Mouse (Mus musculus) small intestine, adult 2 months (tissue): ENCODE measurements around the gene Fbn1. TPM values are rescaled to one million over a fixed set of nuclear protein-coding genes. Genes with fewer than 3 reads are reported as not detected.

Source experiments
- H3K27ac ChIP-seq: fragments of 200-500 bp; 2 replicates; pipeline ENCODE4 v1.5.1; 2012; ENCODE audit warnings: low read depth, low read length, control low read depth, inconsistent platforms; ENCODE audit not compliant: insufficient read depth
- H3K27me3 ChIP-seq: fragments of 200-500 bp; 2 replicates; pipeline ENCODE4 v1.6.1; 2012; ENCODE audit warnings: mild to moderate bottlenecking, moderate library complexity, low read length, inconsistent platforms; ENCODE audit not compliant: control insufficient read depth, insufficient read depth
- H3K36me3 ChIP-seq: fragments of 200-500 bp; 2 replicates; pipeline ENCODE4 v1.6.1; 2012; ENCODE audit warnings: mild to moderate bottlenecking, low read length, control low read depth, inconsistent platforms; ENCODE audit not compliant: control insufficient read depth, insufficient read depth
- H3K4me1 ChIP-seq: fragments of 200-500 bp; 2 replicates; pipeline ENCODE4 v1.6.1; 2012; ENCODE audit warnings: low read length, inconsistent platforms, mixed read lengths; ENCODE audit not compliant: control insufficient read depth, insufficient read depth, insufficient read length
- H3K4me3 ChIP-seq: fragments of 200-500 bp; 2 replicates; pipeline ENCODE4 v1.5.1; 2012; ENCODE audit warnings: low read depth, mild to moderate bottlenecking, control low read depth, inconsistent platforms, low read length, moderate library complexity
- CTCF ChIP-seq: fragments of 200-500 bp; IDR thresholded peaks from 2 replicates; pipeline ENCODE4 v1.5.1; 2012; ENCODE audit warnings: low read depth, mild to moderate bottlenecking, control low read depth, inconsistent platforms, low read length, moderate library complexity, mixed read lengths; ENCODE audit not compliant: insufficient replicate concordance, insufficient read length; ENCODE audit errors: extremely low read depth
- POLR2A ChIP-seq: fragments of 200-500 bp; IDR thresholded peaks from 2 replicates; pipeline ENCODE4 v1.6.1; 2012; ENCODE audit warnings: low read depth, mild to moderate bottlenecking, control low read depth, inconsistent platforms, low read length, moderate library complexity
- WGBS: fragments of 180-500 bp; shearing (Covaris S2); methylation state at CpG from one replicate; pipeline ENCODE4 v1.1.7; 2018; 5-methylcytosine and 5-hydroxymethylcytosine counted together
- polyA plus RNA-seq: library from polyadenylated mRNA; depleted of rRNA; stranded (reverse); fragments of >200 nt; gene quantifications from 2 replicates; pipeline ENCODE4 v1.2.3, GENCODE M21; 2012

The Fbn1 gene
- polyA plus RNA-seq, 1 experiment = 5.1 TPM

- TF ChIP-seq POLR2A (no peak), CTCF (no peak)
- Histone ChIP-seq H3K4me1 (peaks cover 4% of the 10 kb centered on the region; the same call in 1 of the 2 replicates), H3K4me3 (no peak overlapping the region), H3K36me3 (no peaks in the 10 kb centered on the region), H3K27ac (no peak overlapping the region), H3K27me3 (no peaks in the 10 kb centered on the region)
- 78% methylated on average over 9 of the region's 9 CpGs for WGBS
Observed at GRCm38 (mm10) chr2:125484910-125485309, 22.9 kb downstream of the Fbn1 start.

DNA sequence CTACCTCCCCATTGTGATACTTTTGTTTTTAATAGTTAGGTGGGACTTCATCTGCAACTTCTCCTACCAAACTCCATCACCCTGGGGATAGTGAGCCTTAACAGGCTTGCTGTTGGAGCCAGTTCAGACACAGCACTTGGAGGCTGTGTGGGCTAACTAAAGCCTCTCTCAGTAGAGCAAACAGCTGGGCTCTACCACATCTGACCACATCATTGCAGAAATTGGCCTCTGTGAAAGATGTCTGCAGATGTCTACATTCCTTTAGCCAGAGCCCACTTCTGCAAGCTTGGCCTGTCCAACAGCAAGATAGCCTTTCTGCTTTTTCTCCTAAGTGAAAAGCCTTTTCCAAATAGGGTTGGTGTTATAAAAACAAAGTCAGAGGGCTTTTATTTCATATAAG, 23.6 kb downstream of the Fbn1 start:
- Histone ChIP-seq H3K36me3 (no peaks in the 10 kb centered on the region), H3K27me3 (no peaks in the 10 kb centered on the region), H3K27ac (no peak overlapping the region), H3K4me3 (no peak overlapping the region), H3K4me1 (peaks cover 6% of the 10 kb centered on the region; the same call in 1 of the 2 replicates)
- TF ChIP-seq POLR2A (no peak), CTCF (no peak)

- TF ChIP-seq POLR2A (no peak), CTCF (no peak)
- Histone ChIP-seq H3K4me1 (peaks cover 6% of the 10 kb centered on the region; the same call in 1 of the 2 replicates), H3K27me3 (no peaks in the 10 kb centered on the region), H3K27ac (no peak overlapping the region), H3K4me3 (no peak overlapping the region), H3K36me3 (no peaks in the 10 kb centered on the region)
- 80% methylated on average over 9 of the region's 9 CpGs for WGBS
Observed at GRCm38 (mm10) chr2:125481531-125482317, 26.1 kb downstream of the Fbn1 start.

DNA sequence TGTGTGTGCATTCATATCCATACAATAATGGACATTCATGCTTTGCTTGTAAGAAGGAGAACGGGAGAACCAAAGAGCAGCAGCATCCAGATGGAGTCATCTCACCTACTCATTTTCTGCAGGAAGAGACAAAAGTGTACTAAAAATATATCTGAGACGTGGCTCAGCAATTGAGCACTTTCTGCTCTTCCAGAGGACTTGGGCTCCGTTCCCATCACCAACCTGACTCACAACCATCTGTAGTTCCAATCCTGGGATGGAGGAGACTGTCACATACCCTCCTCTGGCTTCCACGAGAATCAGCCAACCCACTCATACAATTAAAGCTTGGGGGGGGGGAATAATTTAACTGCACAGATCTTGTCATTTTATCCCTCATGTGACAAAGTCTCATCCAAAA, 26.7 kb downstream of the Fbn1 start:
- WGBS = 62% methylated on average over 4 of the region's 4 CpGs
- TF ChIP-seq POLR2A (no peak), CTCF (no peak)

GRCm38 (mm10) chr2:125480057-125480456, 27.7 kb downstream of the Fbn1 start:
- no peak for TF ChIP-seq CTCF
- TF ChIP-seq POLR2A = no peak
- H3K36me3 ChIP-seq = no peaks in the 10 kb centered on the region
- WGBS = 59% methylated on average over 5 of the region's 5 CpGs
- H3K4me3 ChIP-seq = no peak overlapping the region
- H3K27ac ChIP-seq = peak overlapping the region; percentile 31
- H3K4me1 ChIP-seq = peaks cover 6% of the 10 kb centered on the region; the same call in 1 of the 2 replicates
- no peaks in the 10 kb centered on the region for H3K27me3 ChIP-seq

More for the DNA sequence above, 26.7 kb downstream of the Fbn1 start:
- H3K4me1 ChIP-seq = peaks cover 6% of the 10 kb centered on the region; the same call in 1 of the 2 replicates
- no peak overlapping the region for H3K27ac ChIP-seq
- no peaks in the 10 kb centered on the region for H3K36me3 ChIP-seq
- H3K27me3 ChIP-seq = no peaks in the 10 kb centered on the region
- no peak overlapping the region for H3K4me3 ChIP-seq

DNA sequence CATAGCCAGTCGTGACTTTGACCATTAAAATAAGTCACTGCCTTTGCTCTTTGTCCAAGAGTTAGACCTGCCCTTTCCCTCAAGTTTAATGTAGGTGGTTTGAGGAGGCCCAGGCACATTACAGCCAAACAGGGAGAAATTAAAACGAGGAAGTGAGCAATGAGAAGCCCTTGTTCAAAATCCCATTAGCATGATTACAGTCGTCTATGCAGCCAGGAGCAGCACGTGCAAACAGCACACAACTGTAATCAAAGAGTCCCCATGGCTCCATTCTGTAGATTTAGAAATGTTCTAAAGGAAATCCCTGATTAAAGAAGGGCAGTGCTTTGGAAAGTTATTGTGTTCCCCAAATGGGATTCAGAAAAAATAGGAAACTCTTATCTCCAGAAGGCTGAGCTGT, 29.1 kb downstream of the Fbn1 start:
- Histone ChIP-seq H3K4me3 (no peak overlapping the region), H3K27me3 (no peaks in the 10 kb centered on the region), H3K4me1 (peaks cover 6% of the 10 kb centered on the region; the same call in 1 of the 2 replicates), H3K36me3 (no peaks in the 10 kb centered on the region), H3K27ac (no peak overlapping the region)
- WGBS = 44% methylated on average over 4 of the region's 4 CpGs
- TF ChIP-seq CTCF (no peak), POLR2A (no peak)

- whole genome bisulfite sequencing = 66% methylated on average over 3 of the region's 3 CpGs
- H3K36me3 ChIP-seq = no peaks in the 10 kb centered on the region
- H3K27ac ChIP-seq = no peak overlapping the region
- H3K4me1 ChIP-seq = peaks cover 6% of the 10 kb centered on the region; the same call in 1 of the 2 replicates
- no peak for TF ChIP-seq CTCF
- no peak for TF ChIP-seq POLR2A
- no peak overlapping the region for H3K4me3 ChIP-seq
- H3K27me3 ChIP-seq = no peaks in the 10 kb centered on the region
Observed at GRCm38 (mm10) chr2:125477367-125477766, 30.4 kb downstream of the Fbn1 start.
